Mouse (Mus musculus): ENCODE measurements around the gene Maoa.

The Maoa gene

GRCm38 (mm10) chrX:16619034-16619929, at the start of gene Maoa:
Gene Maoa (plus strand): TSS chrX:16619698.
- in situ Hi-C loops (cut with MboI, MseI) = loop anchor here in 1 of 2 experiments (5.0 kb wide), 1 partner anchor 98 kb away; no protein-coding TSS in a partner anchor

- in situ Hi-C loops (cut with MboI, MseI) = loop anchor here in 1 of 2 experiments (5.0 kb wide), 1 partner anchor 99 kb away; no protein-coding TSS in a partner anchor
These were observed 1.1 kb upstream of the Maoa start for GRCm38 (mm10) chrX:16618225-16619033.

GRCm38 (mm10) chrX:16656511-16656910, 37.0 kb downstream of the Maoa start:
- in situ Hi-C loops (cut with MboI, MseI) = no loop called here

GRCm38 (mm10) chrX:16706094-16706493, 86.6 kb downstream of the Maoa start:
- in situ Hi-C loops (cut with MboI, MseI) = no loop called here

GRCm38 (mm10) chrX:16714033-16714432, 94.5 kb downstream of the Maoa start:
- in situ Hi-C loops (cut with MboI, MseI) = no loop called here
